Mouse (Mus musculus) myocyte (in vitro differentiated cells): ENCODE measurements around the gene Fam131b. TPM values are rescaled to one million over a fixed set of nuclear protein-coding genes. Genes with fewer than 3 reads are reported as not detected.

Experiments
- H3K27me3 ChIP-seq: one replicate; pipeline ENCODE4 v1.6.1; 2011; ENCODE audit not compliant: control insufficient read depth, insufficient read depth, insufficient read length
- H3K36me3 ChIP-seq: one replicate; pipeline ENCODE4 v1.6.1; 2011; ENCODE audit not compliant: control insufficient read depth, insufficient read depth
- H3K4me2 ChIP-seq: one replicate; pipeline ENCODE4 v1.6.1; 2011; ENCODE audit warnings: low read depth, control low read depth
- H3K4me3 ChIP-seq: one replicate; pipeline ENCODE4 v1.5.1; 2011; ENCODE audit warnings: mild to moderate bottlenecking, control low read depth, moderate library complexity
- H3K79me2 ChIP-seq: one replicate; pipeline ENCODE4 v1.6.1; 2011; ENCODE audit not compliant: control insufficient read depth, insufficient read depth
- H3ac ChIP-seq: one replicate; pipeline ENCODE4 v1.6.1; 2011; ENCODE audit not compliant: control insufficient read depth, insufficient read length
- CEBPB ChIP-seq: IDR thresholded peaks from 2 replicates; pipeline ENCODE4 v1.6.1; 2011; ENCODE audit warnings: mild to moderate bottlenecking, moderate library complexity; ENCODE audit not compliant: poor library complexity, insufficient read depth, severe bottlenecking
- E2F4 ChIP-seq: IDR thresholded peaks from one replicate; pipeline ENCODE4 v1.6.1; 2011; ENCODE audit warnings: mild to moderate bottlenecking, control low read depth, moderate library complexity; ENCODE audit not compliant: insufficient read depth
- MAX ChIP-seq: IDR thresholded peaks from one replicate; pipeline ENCODE4 v1.6.1; 2011; ENCODE audit warnings: low read depth, mild to moderate bottlenecking, control low read depth
- MYOD1 ChIP-seq, 3 experiments: IDR thresholded peaks; one replicate each; pipeline ENCODE4 v1.6.1; 2011; ENCODE audit warnings: control low read depth in 2 of 3, low read depth in 2 of 3, mild to moderate bottlenecking in 2 of 3, moderate library complexity in 1 of 3; ENCODE audit not compliant: insufficient read length in 2 of 3, control insufficient read depth in 1 of 3
- MYOG ChIP-seq, 3 experiments: IDR thresholded peaks; one replicate each; pipeline ENCODE4 v1.6.1; 2011; ENCODE audit warnings: control low read depth in 2 of 3, low read depth in 2 of 3, mild to moderate bottlenecking in 2 of 3; ENCODE audit not compliant: insufficient read length in 2 of 3, control insufficient read depth in 1 of 3, insufficient read depth in 1 of 3
- POLR2A ChIP-seq: IDR thresholded peaks from one replicate; pipeline ENCODE4 v1.6.1; 2011; ENCODE audit warnings: low read depth, mild to moderate bottlenecking, control low read depth, moderate library complexity; ENCODE audit not compliant: insufficient read length
- POLR2AphosphoS2 ChIP-seq: IDR thresholded peaks from one replicate; pipeline ENCODE4 v1.6.1; 2011; ENCODE audit warnings: low read depth, control low read depth; ENCODE audit not compliant: insufficient read length
- REST ChIP-seq: IDR thresholded peaks from one replicate; pipeline ENCODE4 v1.6.1; 2011; ENCODE audit warnings: mild to moderate bottlenecking, control low read depth, moderate library complexity; ENCODE audit not compliant: insufficient read depth, insufficient read length
- SRF ChIP-seq: IDR thresholded peaks from one replicate; pipeline ENCODE4 v1.6.1; 2011; ENCODE audit warnings: low read depth; ENCODE audit not compliant: control insufficient read depth, insufficient read length
- TCF12 ChIP-seq: IDR thresholded peaks from one replicate; pipeline ENCODE4 v1.6.1; 2011; ENCODE audit warnings: mild to moderate bottlenecking, control low read depth; ENCODE audit not compliant: poor library complexity, insufficient read depth, severe bottlenecking
- TCF3 ChIP-seq: IDR thresholded peaks from one replicate; pipeline ENCODE4 v1.6.1; 2011; ENCODE audit warnings: low read depth, control low read depth; ENCODE audit not compliant: insufficient read length
- USF1 ChIP-seq: IDR thresholded peaks from one replicate; pipeline ENCODE4 v1.6.1; 2011; ENCODE audit warnings: low read depth, mild to moderate bottlenecking, control low read depth, moderate library complexity
- polyA plus RNA-seq: library from polyadenylated mRNA; unstranded; fragments of >200 nt; fragmentation: generic; extraction: Trizol; gene quantifications from one replicate; pipeline ENCODE4 v1.2.1, GENCODE M21; 2012; ENCODE audit warnings: missing spikeins

Fam131b gene
- polyA plus RNA-seq, 1 experiment, result 4.2 TPM

- Histone ChIP-seq H3K36me3 (peaks cover 54% of the 10 kb centered on the region), H3K79me2 (peaks cover 19% of the 10 kb centered on the region), H3K4me3 (no peak overlapping the region), H3ac (no peak overlapping the region), H3K4me2 (no peak overlapping the region), H3K27me3 (no peaks in the 10 kb centered on the region)
- TF ChIP-seq TCF12 (no peak), MYOD1 (IDR thresholded peaks at IDR 0.05; ENCODE audit: control insufficient read depth in 1 of 3, insufficient read length in 2 of 3, low read depth in 2 of 3) (no peak), POLR2A (peak; percentile 52), MYOG (IDR thresholded peaks at IDR 0.05; ENCODE audit: control insufficient read depth in 1 of 3, insufficient read depth in 1 of 3, insufficient read length in 2 of 3, low read depth in 2 of 3) (no peak), SRF (no peak), MAX (no peak), E2F4 (no peak), TCF3 (no peak), POLR2AphosphoS2 (peak; percentile 96), CEBPB (no peak), USF1 (no peak), REST (no peak)
Measured at GRCm38 (mm10) chr6:42359364-42360147, 35.1 kb upstream of the Fam131b start.

- H3K27me3 ChIP-seq, result no peaks in the 10 kb centered on the region
- TF ChIP-seq E2F4, result no peak
- no peak for TF ChIP-seq TCF3
- no peak for TF ChIP-seq MYOG (IDR thresholded peaks at IDR 0.05; ENCODE audit: control insufficient read depth in 1 of 3, insufficient read depth in 1 of 3, insufficient read length in 2 of 3, low read depth in 2 of 3)
- TF ChIP-seq USF1, result no peak
- no peak for TF ChIP-seq MAX
- peak; percentile 41 for TF ChIP-seq POLR2A
- TF ChIP-seq POLR2AphosphoS2, result peak; percentile 67
- TF ChIP-seq CEBPB, result no peak
- TF ChIP-seq TCF12, result no peak
- TF ChIP-seq MYOD1 (IDR thresholded peaks at IDR 0.05; ENCODE audit: control insufficient read depth in 1 of 3, insufficient read length in 2 of 3, low read depth in 2 of 3), result no peak
- TF ChIP-seq REST, result no peak
- peaks cover 25% of the 10 kb centered on the region for H3K79me2 ChIP-seq
- no peak overlapping the region for H3K4me3 ChIP-seq
- peaks cover 54% of the 10 kb centered on the region for H3K36me3 ChIP-seq
- H3ac ChIP-seq, result no peak overlapping the region
- no peak overlapping the region for H3K4me2 ChIP-seq
Measured at GRCm38 (mm10) chr6:42358901-42359300, 34.5 kb upstream of the Fam131b start.

GRCm38 (mm10) chr6:42357901-42358300 lies 33.5 kb upstream of the Fam131b start:
- Histone ChIP-seq H3K4me2 (no peak overlapping the region), H3K4me3 (no peak overlapping the region), H3ac (no peak overlapping the region), H3K27me3 (no peaks in the 10 kb centered on the region), H3K79me2 (peaks cover 35% of the 10 kb centered on the region), H3K36me3 (peaks cover 64% of the 10 kb centered on the region)
- peak; percentile 40 for TF ChIP-seq POLR2AphosphoS2
- no peak for TF ChIP-seq SRF

GRCm38 (mm10) chr6:42356913-42357312 lies 32.5 kb upstream of the Fam131b start:
- Histone ChIP-seq H3ac (no peak overlapping the region), H3K4me2 (peak overlapping the region; percentile 89), H3K4me3 (no peak overlapping the region), H3K36me3 (peaks cover 74% of the 10 kb centered on the region), H3K27me3 (no peaks in the 10 kb centered on the region), H3K79me2 (peaks cover 45% of the 10 kb centered on the region)
- no peak for TF ChIP-seq MYOG (IDR thresholded peaks at IDR 0.05; ENCODE audit: control insufficient read depth in 1 of 3, insufficient read depth in 1 of 3, insufficient read length in 2 of 3, low read depth in 2 of 3)

GRCm38 (mm10) chr6:42355794-42356600 lies 31.6 kb upstream of the Fam131b start:
- Histone ChIP-seq H3K27me3 (no peaks in the 10 kb centered on the region), H3K36me3 (peaks cover 83% of the 10 kb centered on the region), H3K79me2 (peaks cover 54% of the 10 kb centered on the region), H3K4me2 (peak overlapping the region; percentile 89), H3ac (no peak overlapping the region), H3K4me3 (peak overlapping the region; percentile 98)
- TF ChIP-seq MYOD1 (IDR thresholded peaks at IDR 0.05; ENCODE audit: control insufficient read depth in 1 of 3, insufficient read length in 2 of 3, low read depth in 2 of 3) (peak in 2 of 3 experiments; percentile 89 to 91), TCF12 (peak; percentile 67), USF1 (no peak), POLR2A (peak; percentile 47), REST (no peak), POLR2AphosphoS2 (peak; percentile 68), SRF (peak; percentile 36), E2F4 (no peak), MYOG (IDR thresholded peaks at IDR 0.05; ENCODE audit: control insufficient read depth in 1 of 3, insufficient read depth in 1 of 3, insufficient read length in 2 of 3, low read depth in 2 of 3) (peak; percentile 12 to 95 (median 95)), TCF3 (peak; percentile 98)
